9 mouse cellular contexts compared by ENCODE assay signal in genomic region chr10:69787379-69787778, GRCm38 (mm10).
DNase-seq lines count a peak whose midpoint lies in the region; ATAC-seq lines count a peak whose summit lies in the region.
"Had no signal": no experiment of that assay in that cellular context is flagged by ENCODE, and none has a peak within 500 bp of the region (broad histone marks: within the 10 kb centered on the region; RNA-seq: fewer than 3 reads in every experiment).

No protein-coding gene starts in this region.

- 34% methylated on average over 10 of the region's 10 CpGs for WGBS in forebrain, embryonic 12.5 days
- WGBS in forebrain, embryonic 11.5 days, result 43% methylated on average over 10 of the region's 10 CpGs
- 12% methylated on average over 10 of the region's 10 CpGs for WGBS in heart, embryonic 10.5 days
- 16% methylated on average over 10 of the region's 10 CpGs for WGBS in limb, embryonic 15.5 days

- no peaks in the 10 kb centered on the region for H3K27me3 ChIP-seq in forebrain, embryonic 12.5 days
- no peaks in the 10 kb centered on the region for H3K27me3 ChIP-seq in forebrain, embryonic 11.5 days (ENCODE audit: control insufficient read depth, insufficient read depth, low read length)
- no peaks in the 10 kb centered on the region for H3K27me3 ChIP-seq in heart, embryonic 10.5 days (ENCODE audit: insufficient read depth, poor library complexity, severe bottlenecking)
- H3K27me3 ChIP-seq in limb, embryonic 15.5 days, result no peaks in the 10 kb centered on the region

- H3K27ac ChIP-seq in forebrain, embryonic 12.5 days, result no peak overlapping the region
- H3K27ac ChIP-seq in forebrain, embryonic 11.5 days (ENCODE audit: low read depth, low read length), result no peak overlapping the region
- peak overlapping the region; percentile 89 for H3K27ac ChIP-seq in heart, embryonic 10.5 days
- H3K27ac ChIP-seq in limb, embryonic 15.5 days, result no peak overlapping the region

- H3K36me3 ChIP-seq in forebrain, embryonic 12.5 days (replicated peaks), result no peaks in the 10 kb centered on the region
- H3K36me3 ChIP-seq in forebrain, embryonic 11.5 days (ENCODE audit: control insufficient read depth, insufficient read depth, low read length), result no peaks in the 10 kb centered on the region
- no peaks in the 10 kb centered on the region for H3K36me3 ChIP-seq in heart, embryonic 10.5 days
- no peaks in the 10 kb centered on the region for H3K36me3 ChIP-seq in limb, embryonic 15.5 days

- H3K4me1 ChIP-seq in forebrain, embryonic 12.5 days, result peaks cover 11% of the 10 kb centered on the region
- peaks cover 6% of the 10 kb centered on the region; the same call in 1 of the 2 replicates for H3K4me1 ChIP-seq in forebrain, embryonic 11.5 days (replicated peaks; ENCODE audit: control insufficient read depth, insufficient read depth, low read length)
- peaks cover 41% of the 10 kb centered on the region for H3K4me1 ChIP-seq in heart, embryonic 10.5 days
- peaks cover 24% of the 10 kb centered on the region for H3K4me1 ChIP-seq in limb, embryonic 15.5 days

- no peaks in the 10 kb centered on the region for H3K9me3 ChIP-seq in forebrain, embryonic 12.5 days
- H3K9me3 ChIP-seq in forebrain, embryonic 11.5 days (ENCODE audit: control insufficient read depth, low read length), result no peaks in the 10 kb centered on the region
- H3K9me3 ChIP-seq in heart, embryonic 10.5 days, result no peaks in the 10 kb centered on the region
- H3K9me3 ChIP-seq in limb, embryonic 15.5 days, result no peaks in the 10 kb centered on the region

- no peak for ATAC-seq in forebrain, embryonic 12.5 days (ENCODE audit: low FRiP score)
- no peak for ATAC-seq in forebrain, embryonic 11.5 days (replicated peaks; ENCODE audit: low FRiP score)
- ATAC-seq in limb, embryonic 15.5 days (ENCODE audit: insufficient number of reproducible peaks, low FRiP score, low TSS enrichment, low read depth), result no peak

- no peak for DNase-seq in forebrain, embryonic 11.5 days (ENCODE audit: low spot score)
- peak; percentile 24 for DNase-seq in MN1 (ENCODE audit: low spot score)
- no peak for DNase-seq in heart, embryonic 10.5 days (ENCODE audit: low spot score)
- DNase-seq in ovary, postnatal 36 days (ENCODE audit: low spot score), result no peak
- no peak for DNase-seq in layer of hippocampus, postnatal 25 days (ENCODE audit: extremely low spot score in 1 of 2, low spot score in 1 of 2)
- no peak for DNase-seq in spleen, postnatal 36 days (ENCODE audit: low spot score in 2 of 2)

- no peak overlapping the region for H3K4me3 ChIP-seq in forebrain, embryonic 12.5 days (replicated peaks)
- no peak overlapping the region for H3K4me3 ChIP-seq in forebrain, embryonic 11.5 days (ENCODE audit: low read depth, low read length)
- H3K4me3 ChIP-seq in heart, embryonic 10.5 days, result peak overlapping the region; percentile 56
- H3K4me3 ChIP-seq in limb, embryonic 15.5 days, result peak overlapping the region; percentile 11; the same call in 1 of the 2 replicates
- H3K4me3 ChIP-seq: erythroblast, embryonic 14.5 days had no signal

- no peak overlapping the region for H3K9ac ChIP-seq in forebrain, embryonic 12.5 days
- no peak overlapping the region for H3K9ac ChIP-seq in forebrain, embryonic 11.5 days (ENCODE audit: low read length)
- H3K9ac ChIP-seq in limb, embryonic 15.5 days, result no peak overlapping the region

- peak overlapping the region; percentile 19; the same call in 1 of the 2 replicates for H3K4me2 ChIP-seq in forebrain, embryonic 12.5 days
- no peak overlapping the region for H3K4me2 ChIP-seq in forebrain, embryonic 11.5 days (ENCODE audit: low read depth, low read length, severe bottlenecking)
- peak overlapping the region; percentile 28 for H3K4me2 ChIP-seq in limb, embryonic 15.5 days

Comparison
In these comparisons a context has a peak if more than half of its experiments do, and no peak if none do; other contexts are left out.
1. H3K4me3 ChIP-seq: peak in heart, embryonic 10.5 days (single experiment) and limb, embryonic 15.5 days (single experiment); none in forebrain, embryonic 12.5 days (single experiment) and forebrain, embryonic 11.5 days (single experiment).